Comparison of ENCODE assay signal across 7 mouse cellular contexts in genomic region chr12:86816702-86817610, GRCm38 (mm10).
A peak's percentile ranks its signal among the peaks of the same experiment; 100 is the strongest.
DNase-seq lines count a peak whose midpoint lies in the region.

No protein-coding gene starts in this region.

- DNase-seq in adrenal gland, adult 8-10 months, result peak; percentile 93
- DNase-seq in cerebellum, adult 9-10 months, result peak; percentile 98
- peak; percentile 98 for DNase-seq in heart, adult 11 months
- DNase-seq in kidney, adult 18-20 months, result peak; percentile 82
- DNase-seq in lung, postnatal 4 days, result peak; percentile 67 to 73
- no peak for DNase-seq in spleen, postnatal 14 days (ENCODE audit: low spot score in 2 of 2)
- DNase-seq in layer of hippocampus, adult 18-20 months (ENCODE audit: low spot score in 2 of 2), result no peak

Comparison
In these comparisons a context has a peak if more than half of its experiments do, and no peak if none do; other contexts are left out.
1. DNase-seq: peak in adrenal gland, adult 8-10 months (single experiment), cerebellum, adult 9-10 months (single experiment), heart, adult 11 months (single experiment), kidney, adult 18-20 months (single experiment) and lung, postnatal 4 days (2 of 2); none in spleen, postnatal 14 days (0 of 2) and layer of hippocampus, adult 18-20 months (0 of 2).